Comparison of ENCODE assay signal across 15 mouse cellular contexts in genomic region chr13:89892140-89892539, GRCm38 (mm10).
"Had no signal": no experiment of that assay in that cellular context is flagged by ENCODE, and none has a peak within 500 bp of the region (broad histone marks: within the 10 kb centered on the region; RNA-seq: fewer than 3 reads in every experiment).

No protein-coding gene starts in this region.

- H3K4me3 ChIP-seq: megakaryocyte, embryonic 14.5 days; midbrain, embryonic 13.5 days; midbrain, embryonic 15.5 days; neural tube, embryonic 12.5 days; stomach, embryonic 15.5 days had no signal

- H3K36me3 ChIP-seq: midbrain, embryonic 13.5 days; midbrain, embryonic 15.5 days; neural tube, embryonic 12.5 days; stomach, embryonic 15.5 days had no signal

- H3K4me1 ChIP-seq: midbrain, embryonic 13.5 days; midbrain, embryonic 15.5 days; neural tube, embryonic 12.5 days; stomach, embryonic 15.5 days had no signal

- H3K9me3 ChIP-seq: megakaryocyte, embryonic 14.5 days; midbrain, embryonic 13.5 days; midbrain, embryonic 15.5 days; neural tube, embryonic 12.5 days; stomach, embryonic 15.5 days had no signal

- DNase-seq: lung, adult 18-20 months; lung, embryonic 14.5 days; lung, postnatal 10 days; lung, postnatal 36 days; right cerebral cortex, postnatal 14 days; thymus, adult 2 months; thymus, postnatal 25 days; thymus, postnatal 4 days had no signal

- H3K27ac ChIP-seq: macrophage; midbrain, embryonic 13.5 days; midbrain, embryonic 15.5 days; neural tube, embryonic 12.5 days; stomach, embryonic 15.5 days; stomach, postnatal 0 days had no signal

- ATAC-seq: midbrain, embryonic 13.5 days; midbrain, embryonic 15.5 days had no signal

- H3K9ac ChIP-seq: lung, embryonic 14.5 days; midbrain, embryonic 13.5 days; midbrain, embryonic 15.5 days; neural tube, embryonic 12.5 days; stomach, embryonic 15.5 days had no signal

- H3K27me3 ChIP-seq: megakaryocyte, embryonic 14.5 days; midbrain, embryonic 13.5 days; midbrain, embryonic 15.5 days; neural tube, embryonic 12.5 days; stomach, embryonic 15.5 days had no signal
